Mouse (Mus musculus): ENCODE measurements around the gene Gm20458. TPM values are rescaled to one million over a fixed set of nuclear protein-coding genes. Genes with fewer than 3 reads are reported as not detected.

Gene Gm20458
- polyA plus RNA-seq, 1 experiment, result not detected

DNA sequence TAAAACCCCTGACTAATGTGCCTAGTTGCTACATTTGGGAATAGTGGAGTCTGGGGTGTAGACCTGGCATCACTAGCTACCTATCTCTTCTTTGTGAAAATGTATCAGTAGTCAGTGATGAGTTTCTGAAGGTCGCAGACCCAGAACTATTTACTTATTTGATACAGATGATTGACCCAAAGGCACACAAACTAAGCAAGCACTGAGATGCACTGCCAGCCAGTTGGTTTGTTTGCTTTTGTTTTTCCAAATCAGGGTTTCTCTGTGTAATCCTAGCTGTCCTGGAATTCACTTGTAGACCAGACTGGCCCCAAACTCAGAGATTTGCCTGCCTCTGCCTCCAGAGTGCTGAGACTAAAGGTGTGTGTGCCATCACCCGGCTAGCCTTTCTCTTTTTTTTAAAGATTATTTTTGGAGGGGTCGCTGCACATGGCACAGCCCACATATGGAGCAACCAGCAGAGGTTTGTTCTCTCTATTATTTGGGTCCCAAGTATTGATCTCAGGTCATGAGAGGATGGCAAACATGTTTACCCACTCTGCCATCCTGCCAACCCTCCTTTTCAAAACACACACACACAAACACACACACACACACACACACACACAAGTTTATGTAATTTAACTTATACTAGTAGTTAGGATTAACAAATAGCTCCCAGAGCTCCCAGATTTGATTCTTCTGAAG lies 15.2 kb upstream of the Gm20458 start:
- no peak for TF ChIP-seq GATA1 (IDR thresholded peaks at IDR 0.05; ENCODE audit: low read length)
- no peak for TF ChIP-seq TAL1 (IDR thresholded peaks at IDR 0.05; ENCODE audit: low read length)

DNA sequence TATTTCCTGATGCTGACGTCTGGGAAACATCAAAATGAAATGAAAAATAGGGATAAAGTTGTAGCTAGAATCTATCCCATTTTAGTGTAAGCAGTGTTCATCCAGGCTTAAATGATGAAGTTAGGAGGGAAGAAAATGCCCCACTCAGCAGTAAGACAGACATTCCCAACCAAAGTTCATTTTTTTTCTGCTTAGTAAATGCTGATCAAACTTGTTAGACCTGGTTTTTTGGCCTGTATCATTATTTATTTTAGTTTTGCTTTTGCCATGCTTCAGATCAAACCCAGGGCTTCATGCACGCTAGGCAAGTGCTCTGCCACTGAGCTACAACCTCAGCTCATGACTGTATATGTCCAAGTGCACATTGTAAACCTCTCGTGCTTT lies 14.7 kb upstream of the Gm20458 start:
- no peak for TF ChIP-seq TAL1 (IDR thresholded peaks at IDR 0.05; ENCODE audit: low read length)
- TF ChIP-seq GATA1 (IDR thresholded peaks at IDR 0.05; ENCODE audit: low read length), result no peak
- Histone ChIP-seq H3K4me1 (ENCODE audit: control insufficient read depth) (no peaks in the 10 kb centered on the region), H3K9me3 (ENCODE audit: control insufficient read depth, low read length) (no peaks in the 10 kb centered on the region), H3K4me3 (replicated peaks) (no peak overlapping the region), H3K36me3 (ENCODE audit: control insufficient read depth) (no peaks in the 10 kb centered on the region), H3K27me3 (ENCODE audit: control insufficient read depth) (peaks cover 39% of the 10 kb centered on the region)

More for the DNA sequence above, 15.2 kb upstream of the Gm20458 start:
- no peaks in the 10 kb centered on the region for H3K9me3 ChIP-seq (ENCODE audit: control insufficient read depth, low read length)
- no peaks in the 10 kb centered on the region for H3K4me1 ChIP-seq (ENCODE audit: control insufficient read depth)
- H3K27me3 ChIP-seq (ENCODE audit: control insufficient read depth), result peaks cover 41% of the 10 kb centered on the region
- H3K4me3 ChIP-seq (replicated peaks), result no peak overlapping the region
- no peaks in the 10 kb centered on the region for H3K36me3 ChIP-seq (ENCODE audit: control insufficient read depth)

DNA sequence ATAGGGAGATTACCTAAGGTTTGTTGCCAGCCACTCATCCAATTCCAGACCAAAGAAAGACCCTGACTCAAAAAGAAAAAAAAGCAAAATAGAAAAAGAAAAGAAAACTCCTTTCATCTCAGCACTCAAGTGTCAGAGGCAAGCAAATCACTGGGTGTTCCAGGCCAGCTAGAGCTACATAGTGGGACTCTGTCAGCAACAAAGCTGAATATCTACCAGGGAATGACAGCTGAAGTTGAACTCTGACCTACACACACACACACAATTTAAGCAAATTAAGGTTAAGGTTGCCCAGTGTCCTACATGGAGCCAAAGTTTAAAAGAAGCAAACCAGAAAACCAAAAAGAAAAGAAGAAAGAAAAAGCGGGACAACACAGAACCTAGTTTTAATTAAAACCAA lies 12.6 kb upstream of the Gm20458 start:
- no peak for TF ChIP-seq TAL1 (IDR thresholded peaks at IDR 0.05; ENCODE audit: low read length)
- TF ChIP-seq GATA1 (IDR thresholded peaks at IDR 0.05; ENCODE audit: low read length), result no peak
- no peaks in the 10 kb centered on the region for H3K9me3 ChIP-seq (ENCODE audit: control insufficient read depth, low read length)
- no peak overlapping the region for H3K4me3 ChIP-seq (replicated peaks)
- H3K27me3 ChIP-seq (ENCODE audit: control insufficient read depth), result peaks cover 18% of the 10 kb centered on the region
- no peaks in the 10 kb centered on the region for H3K36me3 ChIP-seq (ENCODE audit: control insufficient read depth)
- H3K4me1 ChIP-seq (ENCODE audit: control insufficient read depth), result no peaks in the 10 kb centered on the region

DNA sequence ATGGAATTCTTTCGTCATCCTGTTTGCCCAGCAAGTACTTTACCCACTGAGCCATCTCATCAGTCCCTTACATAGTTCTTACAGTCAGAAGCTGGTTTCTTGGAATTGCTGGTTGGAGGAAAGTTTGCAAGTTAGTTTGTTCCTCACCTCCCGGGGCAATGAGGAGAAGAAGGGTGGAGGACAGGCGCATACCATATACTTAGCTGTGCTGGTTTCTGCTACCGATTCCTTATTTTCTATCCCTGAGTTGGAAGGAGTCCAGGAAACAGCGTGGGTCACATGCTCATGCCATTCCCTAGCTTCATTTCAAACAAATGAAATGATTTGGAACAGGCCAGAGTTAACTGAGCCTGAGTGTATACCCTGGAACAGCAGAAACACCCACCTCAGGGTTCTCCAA lies 11.8 kb upstream of the Gm20458 start:
- no peak for TF ChIP-seq TAL1 (IDR thresholded peaks at IDR 0.05; ENCODE audit: low read length)
- no peak for TF ChIP-seq GATA1 (IDR thresholded peaks at IDR 0.05; ENCODE audit: low read length)
- H3K27me3 ChIP-seq (ENCODE audit: control insufficient read depth), result peaks cover 10% of the 10 kb centered on the region
- no peak overlapping the region for H3K4me3 ChIP-seq (replicated peaks)
- H3K36me3 ChIP-seq (ENCODE audit: control insufficient read depth), result no peaks in the 10 kb centered on the region
- no peaks in the 10 kb centered on the region for H3K9me3 ChIP-seq (ENCODE audit: control insufficient read depth, low read length)
- H3K4me1 ChIP-seq (ENCODE audit: control insufficient read depth), result no peaks in the 10 kb centered on the region

DNA sequence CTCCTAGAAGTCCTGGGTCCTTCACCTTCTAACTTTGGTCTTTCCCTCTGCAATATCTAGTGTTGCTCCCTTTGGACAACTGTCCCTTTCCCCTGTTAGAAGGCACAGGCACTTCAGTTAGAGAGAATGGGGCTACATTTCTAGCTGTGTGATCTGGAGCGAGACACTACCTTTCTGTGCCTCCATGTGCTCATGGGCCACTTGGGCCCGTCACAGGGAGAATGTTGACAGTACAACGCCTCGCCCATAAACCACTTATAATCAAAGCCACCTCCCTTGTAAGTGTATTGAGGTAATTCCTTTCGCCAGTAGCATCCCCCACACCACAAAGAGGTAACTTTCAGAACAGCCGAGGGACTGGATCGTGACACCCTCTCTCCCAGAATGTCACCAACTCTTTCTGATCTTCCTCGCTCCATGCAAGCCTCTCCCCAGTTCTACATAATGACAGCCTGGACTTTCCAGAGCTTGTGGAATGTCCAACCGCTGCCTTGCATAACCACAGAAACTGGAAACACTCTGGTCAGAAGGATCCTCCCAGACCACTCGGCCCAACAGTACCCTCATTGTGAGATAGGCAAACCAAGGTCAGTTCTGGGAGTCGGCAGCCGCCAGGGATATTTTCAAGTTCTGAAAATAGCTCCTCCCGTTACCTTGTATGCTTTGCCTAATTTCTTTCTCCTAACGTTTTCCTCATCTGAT lies 11.3 kb upstream of the Gm20458 start:
- Histone ChIP-seq H3K4me1 (ENCODE audit: control insufficient read depth) (no peaks in the 10 kb centered on the region), H3K27me3 (ENCODE audit: control insufficient read depth) (peaks cover 5% of the 10 kb centered on the region; the same call in 1 of the 2 replicates), H3K9me3 (ENCODE audit: control insufficient read depth, low read length) (no peaks in the 10 kb centered on the region), H3K4me3 (replicated peaks) (no peak overlapping the region), H3K36me3 (ENCODE audit: control insufficient read depth) (no peaks in the 10 kb centered on the region)
- TF ChIP-seq GATA1 (IDR thresholded peaks at IDR 0.05; ENCODE audit: low read length), result no peak
- TF ChIP-seq TAL1 (IDR thresholded peaks at IDR 0.05; ENCODE audit: low read length), result no peak

DNA sequence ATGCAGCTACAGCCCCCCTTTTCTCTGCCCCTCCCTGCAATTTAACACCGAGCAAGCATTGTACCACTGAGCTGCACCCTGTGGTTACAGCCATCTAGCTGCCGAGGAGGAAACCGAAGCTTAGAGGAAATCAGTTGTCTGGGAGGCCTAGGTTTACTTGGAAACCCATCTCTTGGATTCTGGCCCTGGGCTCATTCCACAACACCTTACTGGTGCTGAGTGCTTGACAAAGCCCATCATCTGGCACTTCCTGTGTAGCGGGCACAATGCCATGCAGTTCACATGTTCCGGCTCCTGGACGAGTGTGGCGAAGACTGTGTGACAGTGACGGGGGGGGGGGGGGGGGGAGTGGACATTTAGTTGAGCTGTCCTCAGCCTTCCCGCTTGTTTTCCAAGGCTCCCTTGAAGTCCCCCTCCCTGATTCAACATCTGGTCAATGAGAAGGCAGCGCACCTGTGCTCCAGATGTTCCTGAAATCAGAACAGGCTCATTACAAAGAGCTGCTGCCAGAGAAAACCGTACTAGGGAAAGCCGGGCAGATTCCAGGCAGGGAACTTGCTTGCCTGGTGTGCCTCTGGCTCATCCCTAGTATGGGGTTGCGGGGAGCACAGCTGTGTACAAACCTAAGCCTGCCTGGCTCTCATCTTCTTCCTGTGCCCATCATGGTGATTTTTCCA lies 8.6 kb upstream of the Gm20458 start:
- no peaks in the 10 kb centered on the region for H3K9me3 ChIP-seq (ENCODE audit: control insufficient read depth, low read length)
- no peaks in the 10 kb centered on the region for H3K36me3 ChIP-seq (ENCODE audit: control insufficient read depth)
- no peaks in the 10 kb centered on the region for H3K4me1 ChIP-seq (ENCODE audit: control insufficient read depth)
- H3K4me3 ChIP-seq (replicated peaks), result no peak overlapping the region
- H3K27me3 ChIP-seq (ENCODE audit: control insufficient read depth), result peaks cover 5% of the 10 kb centered on the region
- TF ChIP-seq TAL1 (IDR thresholded peaks at IDR 0.05; ENCODE audit: low read length) (no peak), GATA1 (IDR thresholded peaks at IDR 0.05; ENCODE audit: low read length) (no peak)

DNA sequence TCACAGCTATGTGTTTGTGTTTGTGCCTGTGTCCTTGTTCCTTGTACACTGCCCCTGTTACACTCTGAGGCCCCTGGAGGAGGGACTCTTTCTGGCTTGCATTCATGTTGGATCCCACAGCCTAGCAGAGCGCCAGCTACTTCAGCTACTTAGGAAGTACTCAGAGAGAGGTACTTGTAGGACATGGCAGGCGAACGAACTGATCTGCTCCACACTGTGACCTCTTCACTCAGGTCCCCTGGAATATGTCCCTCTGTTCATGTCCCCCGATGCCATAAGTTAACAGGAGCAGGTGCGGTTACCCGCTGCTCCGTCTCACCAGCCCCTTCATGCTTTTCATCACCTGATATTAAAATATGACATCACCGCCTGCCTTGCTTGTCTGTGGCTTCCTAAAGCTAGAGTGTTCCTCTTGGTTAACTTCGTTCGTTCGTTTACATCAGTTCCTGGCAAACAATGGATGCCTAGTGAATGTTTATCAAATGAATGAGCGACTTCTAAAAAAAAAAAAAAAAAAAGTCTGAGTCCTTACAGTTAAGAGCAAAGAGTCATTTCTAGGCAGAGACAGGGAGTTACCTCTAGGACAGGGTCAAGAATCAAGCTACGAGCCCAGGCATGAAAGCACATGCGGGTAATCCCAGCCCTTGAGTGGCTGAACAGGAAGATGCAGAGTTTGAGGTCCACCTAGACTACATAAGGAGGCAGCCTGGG lies 7.6 kb upstream of the Gm20458 start:
- no peak overlapping the region for H3K4me3 ChIP-seq (replicated peaks)
- H3K36me3 ChIP-seq (ENCODE audit: control insufficient read depth), result no peaks in the 10 kb centered on the region
- H3K4me1 ChIP-seq (ENCODE audit: control insufficient read depth), result no peaks in the 10 kb centered on the region
- peaks cover 8% of the 10 kb centered on the region for H3K27me3 ChIP-seq (ENCODE audit: control insufficient read depth)
- TF ChIP-seq TAL1 (IDR thresholded peaks at IDR 0.05; ENCODE audit: low read length) (no peak), GATA1 (IDR thresholded peaks at IDR 0.05; ENCODE audit: low read length) (no peak)
- H3K9me3 ChIP-seq (ENCODE audit: control insufficient read depth, low read length), result no peaks in the 10 kb centered on the region

DNA sequence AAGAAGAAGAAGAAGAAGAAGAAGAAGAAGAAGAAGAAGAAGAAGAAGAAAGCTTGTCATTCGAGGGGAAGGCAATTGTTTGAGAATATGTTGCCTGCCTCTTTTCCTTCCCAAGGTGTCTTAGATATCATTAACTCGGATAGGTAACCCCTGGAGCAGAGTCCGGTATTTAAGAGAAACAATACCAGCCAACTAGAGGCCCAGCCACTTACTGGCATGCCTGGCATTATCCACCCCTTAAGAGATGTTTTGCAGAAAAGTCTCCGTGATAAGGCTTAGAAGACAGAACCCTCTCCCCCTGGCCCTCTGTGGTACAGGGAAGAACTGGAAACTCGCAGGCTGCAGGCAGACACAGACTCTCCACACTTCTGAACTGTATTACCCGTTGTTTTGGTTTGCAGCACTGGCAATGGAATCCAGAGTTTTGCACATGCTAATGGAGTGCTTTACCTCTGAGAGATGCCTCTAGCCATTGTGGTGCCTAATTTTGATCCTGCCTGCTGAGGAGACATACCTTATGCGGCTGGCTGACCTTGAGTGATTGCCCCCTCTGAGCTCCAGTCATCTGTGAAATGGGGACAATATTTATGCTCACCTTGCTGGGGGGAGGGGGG lies 6.8 kb upstream of the Gm20458 start:
- Histone ChIP-seq H3K27me3 (ENCODE audit: control insufficient read depth) (peaks cover 8% of the 10 kb centered on the region), H3K9me3 (ENCODE audit: control insufficient read depth, low read length) (no peaks in the 10 kb centered on the region), H3K4me1 (ENCODE audit: control insufficient read depth) (no peaks in the 10 kb centered on the region), H3K36me3 (ENCODE audit: control insufficient read depth) (no peaks in the 10 kb centered on the region), H3K4me3 (replicated peaks) (no peak overlapping the region)
- TF ChIP-seq TAL1 (IDR thresholded peaks at IDR 0.05; ENCODE audit: low read length) (no peak), GATA1 (IDR thresholded peaks at IDR 0.05; ENCODE audit: low read length) (no peak)

Data from erythroblast, embryonic 14.5 days (primary cell).